Mouse (Mus musculus): ENCODE measurements around the gene Pisd. TPM values are rescaled to one million over a fixed set of nuclear protein-coding genes. Genes with fewer than 3 reads are reported as not detected.
"Not testable (repeated sequence)": the region's sequence is repeated elsewhere in the genome, so short reads cannot be mapped to it uniquely, and the experiment has no call there.

The Pisd gene
- polyA plus RNA-seq, 1 experiment from 2014 or later, result 88.3 TPM

DNA sequence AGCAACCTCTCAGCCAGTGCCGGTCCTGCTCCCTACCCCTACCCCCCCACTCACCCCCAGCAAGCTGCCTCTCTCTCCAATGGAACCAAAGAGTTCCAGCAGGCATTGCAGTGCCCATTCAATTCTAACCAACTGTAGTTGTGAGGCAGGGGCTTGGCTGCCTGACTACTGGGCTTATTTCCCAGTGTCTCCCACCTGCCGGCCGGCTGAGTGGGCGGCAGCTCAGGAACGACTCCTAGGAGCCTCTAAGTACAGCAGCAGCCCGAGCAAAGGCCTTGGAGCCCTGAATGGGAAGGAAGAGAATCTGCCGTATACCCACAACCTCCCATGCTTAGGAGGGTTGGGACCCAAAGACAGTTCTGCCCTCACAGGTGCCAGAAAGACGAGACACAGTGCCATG is 44.6 kb downstream of the Pisd start:
- 0 out of 2 replicates have a peak overlapping the region, but pooled peaks have one; percentile 40 for H3K27ac ChIP-seq
- H3K36me3 ChIP-seq, result peaks cover 26% of the 10 kb centered on the region
- not testable (repeated sequence) for H3K9me3 ChIP-seq; H3K27me3 ChIP-seq (ENCODE audit: insufficient read depth, poor library complexity, severe bottlenecking); H3K4me3 ChIP-seq; DNase-seq (ENCODE audit: low spot score)
- peaks cover 31% of the 10 kb centered on the region for H3K4me1 ChIP-seq (replicated peaks)
- 87% methylated on average over 8 of the region's 8 CpGs for WGBS

DNA sequence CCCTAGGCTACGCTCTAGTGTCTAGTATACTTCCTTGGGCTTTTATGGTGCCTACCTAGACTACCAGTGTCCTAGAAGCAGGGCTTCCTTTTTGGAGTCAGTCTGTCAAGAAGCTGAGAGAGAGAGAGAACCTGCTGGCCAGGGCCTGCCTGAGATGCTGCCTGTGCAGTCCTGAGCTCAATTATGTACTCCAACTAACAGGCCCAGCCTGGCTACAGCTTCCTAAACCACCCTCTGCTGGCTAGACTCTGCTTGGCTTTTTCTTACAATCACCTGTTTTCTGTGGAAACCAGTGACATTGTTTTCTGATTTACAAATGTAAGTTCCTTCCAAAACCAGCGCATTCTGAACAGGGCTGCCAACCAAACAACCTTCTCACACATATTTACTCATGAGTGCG is 45.3 kb downstream of the Pisd start:
- Histone ChIP-seq H3K27ac (no peak overlapping the region), H3K36me3 (peaks cover 33% of the 10 kb centered on the region), H3K27me3 (ENCODE audit: insufficient read depth, poor library complexity, severe bottlenecking) (no peaks in the 10 kb centered on the region), H3K4me1 (replicated peaks) (peaks cover 24% of the 10 kb centered on the region), H3K9me3 (no peaks in the 10 kb centered on the region), H3K4me3 (no peak overlapping the region)
- WGBS, result 98% methylated on average over 3 of the region's 3 CpGs
- no peak for DNase-seq (ENCODE audit: low spot score)

DNA sequence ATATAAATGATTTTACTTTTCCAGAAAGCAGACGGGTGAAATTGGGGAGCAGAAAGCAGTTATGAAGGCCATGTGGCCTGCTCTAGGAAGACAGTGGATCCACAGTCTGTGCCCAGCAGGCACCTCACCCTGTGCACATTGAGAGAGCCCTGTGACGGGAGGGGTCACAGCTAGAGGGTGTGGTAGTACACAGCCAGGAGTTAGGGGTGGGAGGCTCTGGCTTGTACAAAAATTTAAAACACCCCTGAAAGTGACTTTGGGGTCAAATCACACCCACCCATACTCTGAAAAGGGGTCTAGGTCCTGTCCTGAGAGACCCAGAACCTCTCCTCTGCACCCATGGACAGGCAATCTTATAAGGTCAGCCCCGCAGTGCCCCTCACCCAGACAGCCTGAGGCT is 48.7 kb downstream of the Pisd start:
- H3K27ac ChIP-seq; DNase-seq (ENCODE audit: low spot score); H3K27me3 ChIP-seq (ENCODE audit: insufficient read depth, poor library complexity, severe bottlenecking); H3K4me1 ChIP-seq (replicated peaks); H3K4me3 ChIP-seq; H3K9me3 ChIP-seq: not testable (repeated sequence)
- WGBS, result 93% methylated on average over 3 of the region's 3 CpGs
- H3K36me3 ChIP-seq, result peaks cover 53% of the 10 kb centered on the region

DNA sequence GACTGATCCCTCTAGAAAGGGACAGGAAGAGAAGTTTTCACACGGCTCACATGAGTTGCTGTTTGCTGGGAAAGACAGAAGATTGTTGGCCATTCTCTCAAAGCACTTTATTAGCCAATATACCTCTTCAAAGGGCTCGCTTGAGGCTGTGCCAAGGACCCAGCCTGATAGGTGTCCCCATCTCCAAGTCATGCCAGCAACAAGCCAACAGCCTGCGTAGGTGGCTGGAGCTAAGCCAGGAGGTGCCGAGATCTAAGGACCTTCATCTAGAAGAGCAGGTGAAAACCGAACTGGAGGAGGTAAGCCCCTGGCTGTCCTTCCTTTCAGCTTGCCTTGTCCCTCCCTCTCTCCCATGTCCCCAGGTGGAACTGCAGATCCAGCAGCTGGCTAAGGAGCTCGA is 49.7 kb downstream of the Pisd start:
- Histone ChIP-seq H3K9me3 (0 out of 2 replicates have a peak, but pooled peaks cover 3% of the 10 kb centered on the region), H3K4me3 (no peak overlapping the region)
- 93% methylated on average over 6 of the region's 6 CpGs for WGBS

DNA sequence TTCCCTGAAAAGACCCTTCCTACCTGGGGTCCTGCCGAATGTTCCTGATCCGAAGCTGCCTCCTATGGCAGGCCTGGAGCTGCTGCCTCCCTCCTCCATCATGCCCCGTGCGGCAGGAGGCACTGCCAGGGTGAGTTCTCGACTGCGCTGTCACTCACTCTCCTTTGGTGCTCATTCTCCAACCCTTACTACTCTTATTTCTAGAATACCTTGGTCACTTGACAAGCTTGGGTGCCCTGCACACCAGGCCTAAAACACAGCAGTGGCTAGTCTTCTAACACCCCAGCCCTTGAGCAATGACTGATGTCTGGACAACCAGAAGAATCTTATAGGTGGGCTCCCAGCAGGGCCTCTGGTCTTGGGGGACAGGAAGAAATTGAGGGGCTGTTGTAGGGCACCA is 51.6 kb downstream of the Pisd start:
- H3K4me3 ChIP-seq; DNase-seq (ENCODE audit: low spot score); H3K4me1 ChIP-seq (replicated peaks); H3K9me3 ChIP-seq; H3K27me3 ChIP-seq (ENCODE audit: insufficient read depth, poor library complexity, severe bottlenecking); H3K27ac ChIP-seq: not testable (repeated sequence)
- peaks cover 55% of the 10 kb centered on the region for H3K36me3 ChIP-seq
- WGBS, result 95% methylated on average over 6 of the region's 6 CpGs

More for the DNA sequence above, 49.7 kb downstream of the Pisd start:
- Histone ChIP-seq H3K27ac (no peak overlapping the region), H3K27me3 (ENCODE audit: insufficient read depth, poor library complexity, severe bottlenecking) (no peaks in the 10 kb centered on the region), H3K36me3 (peaks cover 53% of the 10 kb centered on the region), H3K4me1 (replicated peaks) (no peaks in the 10 kb centered on the region)
- DNase-seq (ENCODE audit: low spot score), result no peak

DNA sequence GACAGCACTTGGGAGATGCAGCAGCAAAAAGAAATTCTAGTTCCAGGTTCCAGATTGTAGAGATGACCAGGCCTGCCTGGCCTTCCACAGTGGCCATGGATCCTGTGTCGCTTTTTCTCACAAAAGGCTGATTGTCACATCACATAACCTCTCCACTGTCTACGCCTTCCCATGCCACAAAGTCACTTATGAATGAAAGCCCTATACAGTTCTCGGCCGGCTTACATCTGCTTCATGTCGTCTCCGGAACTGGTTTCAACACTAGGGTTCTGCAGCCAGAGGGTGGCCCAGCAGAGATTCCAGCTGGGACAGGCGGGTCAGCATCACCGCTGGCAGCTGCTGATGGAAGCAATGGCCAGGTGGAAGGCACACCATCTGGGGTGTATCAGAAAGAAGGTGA is 56.6 kb downstream of the Pisd start:
- no peak for DNase-seq (ENCODE audit: low spot score)
- no peak overlapping the region for H3K4me3 ChIP-seq
- H3K27me3 ChIP-seq (ENCODE audit: insufficient read depth, poor library complexity, severe bottlenecking), result no peaks in the 10 kb centered on the region
- WGBS, result 84% methylated on average over 8 of the region's 8 CpGs
- no peak overlapping the region for H3K27ac ChIP-seq
- H3K9me3 ChIP-seq, result peaks cover 5% of the 10 kb centered on the region
- H3K36me3 ChIP-seq, result peaks cover 11% of the 10 kb centered on the region
- 0 out of 2 replicates have a peak, but pooled peaks cover 6% of the 10 kb centered on the region for H3K4me1 ChIP-seq (replicated peaks)

DNA sequence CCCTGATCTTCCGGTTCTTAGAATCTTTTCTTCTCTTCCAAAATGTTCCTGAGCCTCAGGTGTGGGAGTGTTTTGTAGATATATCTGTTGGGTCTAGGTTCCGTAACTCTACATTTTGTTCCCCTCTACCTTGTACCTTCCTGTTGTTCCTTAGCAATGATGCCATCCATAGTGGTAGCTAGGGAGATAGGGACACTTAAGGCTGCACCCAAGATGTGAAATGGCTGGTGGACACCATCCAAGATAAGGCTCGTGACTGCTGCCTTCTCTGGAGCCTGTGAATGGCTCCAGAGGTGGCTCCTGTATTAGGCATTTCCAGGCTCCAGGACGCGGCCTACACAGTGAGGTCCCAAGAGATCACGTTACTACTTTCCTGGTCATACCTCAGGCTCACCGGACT is 57.1 kb downstream of the Pisd start:
- Histone ChIP-seq H3K4me1 (replicated peaks) (0 out of 2 replicates have a peak, but pooled peaks cover 6% of the 10 kb centered on the region), H3K27ac (no peak overlapping the region), H3K9me3 (peaks cover 3% of the 10 kb centered on the region), H3K27me3 (ENCODE audit: insufficient read depth, poor library complexity, severe bottlenecking) (no peaks in the 10 kb centered on the region), H3K36me3 (peaks cover 5% of the 10 kb centered on the region; the same call in 1 of the 2 replicates), H3K4me3 (no peak overlapping the region)
- WGBS, result 86% methylated on average over 7 of the region's 7 CpGs
- no peak for DNase-seq (ENCODE audit: low spot score)

DNA sequence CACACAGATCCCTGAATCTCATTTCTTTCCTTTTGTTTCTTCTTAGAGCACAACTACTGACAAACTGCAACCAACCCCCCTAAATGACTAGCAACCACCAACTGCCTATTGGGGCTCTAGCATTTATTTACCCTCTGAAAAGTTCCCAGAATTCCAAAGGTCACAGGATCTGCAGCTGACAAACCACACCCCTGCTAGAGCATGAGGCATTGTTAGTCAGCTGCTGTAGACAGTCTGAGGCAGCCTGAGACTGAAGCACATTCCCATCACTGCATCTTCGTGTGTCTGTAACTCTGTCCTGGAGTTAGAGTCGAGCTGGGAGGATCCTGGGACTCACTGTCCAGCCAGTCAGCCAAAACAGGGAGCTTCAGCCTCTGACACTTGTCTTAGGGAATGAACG is 60.0 kb downstream of the Pisd start:
- H3K4me3 ChIP-seq; DNase-seq (ENCODE audit: low spot score); H3K36me3 ChIP-seq; H3K27ac ChIP-seq; H3K27me3 ChIP-seq (ENCODE audit: insufficient read depth, poor library complexity, severe bottlenecking); H3K9me3 ChIP-seq: not testable (repeated sequence)
- 0 out of 2 replicates have a peak, but pooled peaks cover 11% of the 10 kb centered on the region for H3K4me1 ChIP-seq (replicated peaks)
- WGBS, result 78% methylated on average over 3 of the region's 3 CpGs

DNA sequence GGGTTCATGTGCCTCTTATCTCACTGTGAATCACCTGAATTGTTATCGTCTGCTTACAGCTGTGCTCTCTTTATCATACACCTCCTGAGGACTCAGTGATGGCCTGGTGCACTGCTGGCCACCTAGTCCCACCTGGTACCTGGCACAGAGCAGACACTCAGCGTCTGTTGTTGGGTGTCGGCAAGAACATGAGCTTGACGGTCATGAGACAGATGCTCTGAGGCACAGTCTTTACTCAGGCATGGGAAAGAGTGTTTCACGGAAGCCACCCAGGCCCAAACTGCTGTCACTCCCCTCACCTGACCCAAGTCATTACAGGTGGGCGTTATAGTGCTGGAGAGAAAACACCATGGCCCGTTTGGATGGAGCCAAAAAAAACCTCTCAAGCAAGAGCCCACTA is 61.5 kb downstream of the Pisd start:
- H3K27ac ChIP-seq, result no peak overlapping the region
- DNase-seq (ENCODE audit: low spot score), result no peak
- WGBS, result 88% methylated on average over 7 of the region's 7 CpGs
- no peaks in the 10 kb centered on the region for H3K27me3 ChIP-seq (ENCODE audit: insufficient read depth, poor library complexity, severe bottlenecking)
- peaks cover 3% of the 10 kb centered on the region for H3K9me3 ChIP-seq
- no peaks in the 10 kb centered on the region for H3K36me3 ChIP-seq
- no peak overlapping the region for H3K4me3 ChIP-seq
- H3K4me1 ChIP-seq (replicated peaks), result 0 out of 2 replicates have a peak, but pooled peaks cover 13% of the 10 kb centered on the region

DNA sequence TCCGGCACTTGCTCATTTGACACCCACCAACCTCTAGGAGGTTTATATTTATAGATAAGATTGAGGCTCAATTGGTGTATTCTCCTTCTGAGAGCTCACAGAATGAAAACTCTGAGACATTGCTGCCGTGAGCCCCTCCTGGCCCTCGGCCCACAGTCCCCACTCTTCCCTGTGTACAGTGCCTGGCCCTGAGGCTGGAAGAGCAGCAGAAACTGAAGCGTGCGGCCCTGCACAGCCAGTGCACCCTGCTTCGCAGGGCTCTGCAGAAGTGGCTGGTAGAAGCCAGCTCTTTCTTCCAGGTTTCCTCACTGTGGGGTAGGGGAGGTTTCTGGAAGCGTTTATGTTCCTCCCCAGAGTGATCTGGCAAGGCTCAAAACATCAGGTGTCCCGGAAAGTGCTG is 62.7 kb downstream of the Pisd start:
- not testable (repeated sequence) for H3K4me3 ChIP-seq; H3K36me3 ChIP-seq; DNase-seq (ENCODE audit: low spot score); H3K27me3 ChIP-seq (ENCODE audit: insufficient read depth, poor library complexity, severe bottlenecking); H3K4me1 ChIP-seq (replicated peaks); H3K9me3 ChIP-seq; H3K27ac ChIP-seq
- 87% methylated on average over 8 of the region's 8 CpGs for WGBS

DNA sequence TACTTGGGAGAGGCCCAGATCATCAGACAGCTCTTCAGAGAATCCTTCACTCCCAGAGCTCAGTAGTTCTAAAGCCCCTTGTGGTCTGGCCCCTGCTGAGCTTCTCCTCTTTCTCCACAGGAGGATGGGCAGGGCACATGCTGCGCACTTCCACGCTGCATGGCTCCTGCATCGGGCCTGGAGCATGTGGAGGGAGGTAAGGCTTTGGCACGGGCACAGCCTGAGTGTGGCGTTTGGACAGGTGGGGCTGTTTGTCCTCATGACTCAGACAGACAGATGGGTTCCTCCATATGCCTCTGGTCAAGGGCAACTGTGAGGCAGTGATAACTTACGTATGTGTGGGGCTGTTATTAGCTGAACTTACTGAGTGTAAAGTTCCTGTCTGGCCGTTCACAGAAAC is 63.2 kb downstream of the Pisd start:
- no peak overlapping the region for H3K4me3 ChIP-seq
- H3K36me3 ChIP-seq, result no peaks in the 10 kb centered on the region
- H3K9me3 ChIP-seq, result peaks cover 3% of the 10 kb centered on the region
- DNase-seq (ENCODE audit: low spot score), result no peak
- H3K27ac ChIP-seq, result no peak overlapping the region
- no peaks in the 10 kb centered on the region for H3K27me3 ChIP-seq (ENCODE audit: insufficient read depth, poor library complexity, severe bottlenecking)
- WGBS, result 68% methylated on average over 7 of the region's 7 CpGs
- H3K4me1 ChIP-seq (replicated peaks), result 0 out of 2 replicates have a peak, but pooled peaks cover 7% of the 10 kb centered on the region

DNA sequence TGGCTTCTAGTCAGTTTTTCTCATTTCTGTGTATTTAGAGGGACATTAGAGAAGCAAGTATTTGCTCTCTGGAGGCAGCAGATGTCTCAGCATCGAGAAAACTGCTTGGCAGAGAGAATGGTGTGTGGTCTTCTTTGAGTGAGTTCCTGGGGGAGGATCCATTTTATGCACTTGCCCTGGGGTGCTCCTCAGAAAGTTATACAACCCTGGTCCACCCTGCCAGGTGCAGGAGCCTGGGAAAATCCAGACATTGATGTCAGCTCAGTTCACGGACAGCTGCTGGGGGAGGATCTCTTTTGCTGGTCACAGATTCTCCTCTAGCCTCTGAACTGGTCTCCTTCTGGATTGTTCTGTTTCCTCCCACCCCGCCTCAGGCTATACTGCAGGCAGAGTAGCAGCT is 64.1 kb downstream of the Pisd start:
- 75% methylated on average over 3 of the region's 3 CpGs for WGBS
- Histone ChIP-seq H3K27me3 (ENCODE audit: insufficient read depth, poor library complexity, severe bottlenecking) (no peaks in the 10 kb centered on the region), H3K4me1 (replicated peaks) (0 out of 2 replicates have a peak, but pooled peaks cover 7% of the 10 kb centered on the region), H3K27ac (no peak overlapping the region), H3K36me3 (no peaks in the 10 kb centered on the region), H3K9me3 (peaks cover 3% of the 10 kb centered on the region), H3K4me3 (no peak overlapping the region)
- DNase-seq (ENCODE audit: low spot score), result no peak

DNA sequence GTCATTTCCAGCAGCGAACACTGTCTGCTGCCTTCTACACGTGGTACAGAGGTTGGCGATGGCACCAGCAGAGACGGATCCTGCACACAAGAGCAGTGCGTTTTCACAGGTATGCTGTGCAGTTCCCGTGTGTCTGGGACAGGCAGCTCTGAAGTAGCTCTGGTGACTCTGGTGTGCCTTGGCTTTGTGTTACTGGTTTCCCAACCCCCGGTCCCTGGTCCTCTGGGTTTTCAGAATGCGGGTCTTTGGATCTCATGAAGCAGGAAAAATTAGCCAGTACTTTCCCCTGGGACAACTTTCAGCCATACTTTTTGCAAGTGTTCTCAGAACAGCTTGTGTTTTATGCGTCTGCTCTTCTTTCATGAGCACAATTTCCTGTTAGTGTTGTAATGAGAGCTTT is 65.0 kb downstream of the Pisd start:
- no peaks in the 10 kb centered on the region for H3K27me3 ChIP-seq (ENCODE audit: insufficient read depth, poor library complexity, severe bottlenecking)
- no peak for DNase-seq (ENCODE audit: low spot score)
- H3K36me3 ChIP-seq, result no peaks in the 10 kb centered on the region
- peaks cover 2% of the 10 kb centered on the region for H3K9me3 ChIP-seq
- H3K4me3 ChIP-seq, result no peak overlapping the region
- H3K27ac ChIP-seq, result no peak overlapping the region
- 0 out of 2 replicates have a peak, but pooled peaks cover 7% of the 10 kb centered on the region for H3K4me1 ChIP-seq (replicated peaks)
- 85% methylated on average over 9 of the region's 9 CpGs for WGBS

DNA sequence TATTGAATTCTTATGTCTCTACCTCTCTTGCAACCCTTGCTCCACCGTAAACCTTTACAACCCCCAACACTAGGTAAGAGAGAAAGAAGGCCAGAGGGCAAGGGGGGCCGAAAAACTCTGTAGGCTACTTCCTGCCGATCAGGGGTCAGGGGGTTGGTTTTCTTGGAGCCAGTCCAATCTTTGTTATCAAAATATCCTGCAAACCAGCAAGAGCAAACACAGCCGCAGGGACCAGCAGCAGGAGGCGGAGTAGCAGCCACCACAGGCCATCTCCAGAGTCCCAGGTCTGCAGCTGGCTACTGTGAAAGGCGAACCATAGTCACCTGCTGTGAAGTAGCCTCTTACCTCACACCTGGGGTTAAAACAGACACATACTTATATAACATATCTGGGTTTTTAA is 66.5 kb downstream of the Pisd start:
- DNase-seq (ENCODE audit: low spot score), result no peak

More for the DNA sequence above, 66.5 kb downstream of the Pisd start:
- WGBS, result 59% methylated on average over 6 of the region's 6 CpGs
- no peaks in the 10 kb centered on the region for H3K9me3 ChIP-seq
- H3K4me3 ChIP-seq, result no peak overlapping the region
- 0 out of 2 replicates have a peak, but pooled peaks cover 7% of the 10 kb centered on the region for H3K4me1 ChIP-seq (replicated peaks)
- H3K36me3 ChIP-seq, result no peaks in the 10 kb centered on the region
- no peak overlapping the region for H3K27ac ChIP-seq
- no peaks in the 10 kb centered on the region for H3K27me3 ChIP-seq (ENCODE audit: insufficient read depth, poor library complexity, severe bottlenecking)

Data from hindbrain, embryonic 10.5 days (tissue).